Mouse (Mus musculus) B cell, adult 2 months (primary cell): ENCODE data around the gene Nrbf2.

ENCODE experiments used
- DNase-seq, 2 experiments: peaks; one replicate each; pipeline ENCODE4 v3.0.0; 2022

Gene Nrbf2

GRCm38 (mm10) chr10:67291087-67291486, 6.0 kb upstream of the Nrbf2 start:
- no peak for DNase-seq

- DNase-seq, result no peak
Observed at GRCm38 (mm10) chr10:67290622-67291021, 5.5 kb upstream of the Nrbf2 start.

GRCm38 (mm10) chr10:67287877-67288276, 2.8 kb upstream of the Nrbf2 start:
- DNase-seq, result peak in 1 of 2 experiments; percentile 18

GRCm38 (mm10) chr10:67284761-67285175, 337 bp downstream of the Nrbf2 start:
- DNase-seq, result peak in 1 of 2 experiments; percentile 57

- no peak for DNase-seq
Observed at GRCm38 (mm10) chr10:67284311-67284710, 794 bp downstream of the Nrbf2 start.

DNA sequence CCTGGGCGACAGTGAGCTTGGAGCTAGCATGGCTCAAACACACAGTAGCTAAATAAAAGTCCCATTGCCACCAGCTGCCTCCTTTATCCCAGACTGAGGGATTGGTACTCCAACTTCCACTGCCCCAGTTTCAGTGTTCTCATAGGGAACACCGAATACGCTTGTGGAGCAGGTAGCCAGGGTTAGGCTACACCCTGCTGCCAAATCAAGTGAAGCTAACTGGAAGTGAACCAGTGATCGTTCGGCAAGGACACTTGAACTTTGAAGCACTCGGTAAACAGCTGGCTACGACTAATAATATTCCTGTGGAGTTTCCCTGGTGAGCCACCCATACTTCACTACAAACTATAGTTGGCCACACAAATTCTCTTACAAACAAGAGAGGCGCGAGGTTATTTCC, 1.6 kb downstream of the Nrbf2 start:
- DNase-seq, result no peak

- no peak for DNase-seq
Observed at GRCm38 (mm10) chr10:67282531-67282930, 2.6 kb downstream of the Nrbf2 start.

GRCm38 (mm10) chr10:67281852-67282251, 3.3 kb downstream of the Nrbf2 start:
- DNase-seq, result no peak

GRCm38 (mm10) chr10:67275916-67276315, 9.2 kb downstream of the Nrbf2 start:
- no peak for DNase-seq

DNA sequence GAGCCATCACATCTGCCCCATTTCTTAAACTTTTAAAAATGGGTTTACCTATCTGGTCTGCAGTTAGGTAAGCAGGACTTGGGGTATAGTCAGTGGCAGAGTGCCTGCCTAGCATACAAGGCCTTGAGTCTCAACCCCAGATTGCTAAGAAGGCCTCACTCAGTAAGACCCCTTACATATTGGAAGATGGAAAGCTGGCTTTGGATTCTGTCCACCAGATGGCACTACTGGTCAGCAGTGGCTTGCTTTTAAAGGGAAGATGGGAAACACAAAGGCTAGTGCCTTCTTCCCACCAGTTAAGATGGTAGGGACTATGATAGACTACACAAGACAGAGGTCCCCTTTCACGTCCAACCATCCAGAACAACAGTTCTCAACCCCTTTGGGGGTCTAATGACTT, 20.3 kb downstream of the Nrbf2 start:
- DNase-seq, result peak; percentile 48 to 51

GRCm38 (mm10) chr10:67253115-67253514, 32.0 kb downstream of the Nrbf2 start:
- no peak for DNase-seq

DNA sequence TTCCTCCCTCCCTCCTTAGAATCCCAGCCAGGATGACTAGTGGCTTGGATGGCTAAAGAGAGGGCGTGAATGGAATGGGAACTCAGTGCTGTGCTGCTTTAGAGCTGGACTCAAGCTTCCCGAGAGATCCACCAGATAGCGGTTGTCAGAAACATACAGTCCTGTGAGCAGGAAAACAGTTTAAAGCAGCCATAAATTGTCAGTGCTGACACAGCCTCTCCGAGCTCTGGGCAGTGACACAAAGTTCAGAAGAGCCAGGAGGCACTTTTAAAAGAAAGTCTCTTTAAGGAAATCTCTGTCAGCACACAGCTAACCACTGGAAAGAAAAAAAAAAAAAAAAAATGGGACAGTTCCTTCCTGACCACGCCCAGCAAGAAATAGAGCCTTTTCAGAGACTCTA, 32.8 kb downstream of the Nrbf2 start:
- DNase-seq, result no peak

DNA sequence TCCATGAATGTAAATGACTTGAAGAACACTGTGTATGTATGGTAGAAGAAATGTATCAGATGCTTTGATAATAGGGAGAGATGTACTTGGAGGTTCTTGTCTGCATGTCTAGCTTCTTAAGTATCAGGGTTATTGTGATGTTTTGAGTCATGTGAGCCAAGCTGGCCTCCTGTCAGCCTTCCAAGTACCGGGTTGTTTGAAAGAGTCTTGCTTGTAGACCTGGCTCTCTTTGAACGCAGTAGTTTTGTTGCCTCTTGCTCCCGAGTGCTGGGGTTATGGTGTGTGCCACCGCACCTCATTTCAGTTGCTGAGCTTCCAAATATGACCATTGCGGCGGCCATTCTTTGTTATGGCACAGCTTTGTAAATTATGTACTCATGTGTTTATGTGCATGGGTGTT, 34.3 kb downstream of the Nrbf2 start:
- DNase-seq, result no peak

GRCm38 (mm10) chr10:67249486-67249885, 35.6 kb downstream of the Nrbf2 start:
- no peak for DNase-seq

DNA sequence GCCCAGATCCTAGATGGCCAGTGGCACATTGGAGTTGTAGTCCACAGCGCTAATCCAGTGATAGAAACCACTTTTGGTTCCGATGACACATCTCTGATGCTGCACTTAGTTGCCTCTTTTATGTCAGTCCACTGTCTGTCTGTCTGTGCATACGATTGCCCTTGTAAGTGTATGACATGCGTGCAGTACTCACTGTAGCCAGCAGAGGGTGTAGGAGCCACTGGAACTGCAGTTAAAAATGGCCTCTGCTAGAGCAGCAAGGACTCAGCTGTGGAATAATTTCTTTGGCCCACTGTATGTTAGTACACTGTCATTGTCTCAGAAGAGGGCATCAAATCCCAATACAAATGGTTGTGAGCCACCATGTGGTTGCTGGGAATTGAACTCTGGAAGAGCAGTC, 38.0 kb downstream of the Nrbf2 start:
- DNase-seq, result peak; percentile 79

- DNase-seq, result no peak
Observed at GRCm38 (mm10) chr10:67230439-67230838, 54.7 kb downstream of the Nrbf2 start.

DNA sequence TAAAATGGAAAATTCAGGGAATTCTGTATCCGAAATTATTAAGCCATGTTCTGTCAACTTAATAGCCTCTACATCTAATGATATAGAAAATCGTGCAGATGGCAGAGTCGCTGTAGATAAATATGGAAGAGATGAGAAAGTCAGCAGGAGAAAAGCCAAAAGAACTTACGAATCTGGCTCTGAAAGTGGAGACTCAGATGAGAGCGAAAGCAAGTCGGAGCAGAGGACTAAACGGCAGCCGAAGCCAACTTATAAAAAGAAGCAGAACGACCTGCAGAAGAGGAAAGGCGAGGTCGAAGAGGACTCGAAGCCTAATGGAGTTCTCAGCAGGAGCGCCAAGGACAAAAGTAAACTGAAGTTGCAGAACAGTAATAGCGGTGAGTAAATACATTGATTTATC, 58.6 kb downstream of the Nrbf2 start:
- DNase-seq, result no peak

GRCm38 (mm10) chr10:67226109-67226508, 59.0 kb downstream of the Nrbf2 start:
- DNase-seq, result no peak

DNA sequence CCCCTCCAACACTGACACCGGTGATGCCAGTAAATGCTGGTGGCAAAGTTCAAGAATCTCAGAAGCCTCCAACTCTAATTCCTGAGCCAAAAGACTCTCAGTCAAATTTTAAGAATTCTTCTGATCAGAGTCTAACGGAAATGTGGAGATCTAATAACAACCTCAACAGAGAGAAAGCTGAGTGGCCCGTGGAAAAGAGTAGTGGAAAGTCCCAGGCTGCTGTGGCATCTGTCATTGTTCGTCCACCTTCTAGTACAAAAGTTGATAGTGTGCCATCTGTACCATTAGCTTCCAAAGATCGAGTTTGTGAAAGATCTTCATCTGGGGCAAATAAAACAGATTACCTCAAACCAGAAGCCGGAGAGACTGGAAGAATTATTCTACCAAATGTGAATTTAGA, 59.6 kb downstream of the Nrbf2 start:
- DNase-seq, result no peak

DNA sequence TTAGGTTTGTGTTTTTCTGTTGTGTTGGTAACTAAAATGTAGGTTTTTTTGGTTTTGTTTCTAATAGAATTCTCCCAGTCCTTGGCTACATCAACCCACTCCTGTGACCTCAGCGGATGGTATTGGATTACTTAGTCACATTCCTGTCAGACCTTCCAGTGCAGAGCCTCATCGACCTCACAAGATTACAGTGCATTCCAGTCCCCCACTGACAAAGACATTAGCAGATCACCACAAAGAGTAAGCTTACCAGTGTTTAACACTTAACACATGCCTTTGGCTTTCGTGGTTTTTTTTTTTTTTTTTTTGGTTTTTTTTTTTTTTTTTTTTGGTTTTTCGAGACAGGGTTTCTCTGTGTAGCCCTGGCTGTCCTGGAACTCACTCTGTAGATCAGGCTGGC, 61.2 kb downstream of the Nrbf2 start:
- no peak for DNase-seq

DNA sequence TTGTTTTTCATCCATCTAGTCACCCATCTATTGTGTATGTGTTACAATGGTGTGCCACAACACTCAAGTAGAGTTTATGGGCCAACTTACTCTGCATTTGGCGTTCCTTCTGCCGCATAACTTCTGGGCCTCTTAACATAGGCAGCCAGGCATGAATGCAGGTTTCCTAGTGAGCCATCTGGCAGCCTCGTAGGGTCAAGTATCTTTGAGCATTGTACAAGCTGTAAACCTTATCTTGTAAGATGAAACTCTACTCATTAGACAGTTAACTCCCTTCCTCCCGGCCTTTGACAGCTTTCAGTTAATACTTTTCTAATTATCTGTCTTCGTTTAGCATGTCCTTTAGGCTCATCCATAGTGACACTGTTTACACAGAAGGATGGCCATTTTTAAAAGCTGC, 63.8 kb downstream of the Nrbf2 start:
- no peak for DNase-seq

DNA sequence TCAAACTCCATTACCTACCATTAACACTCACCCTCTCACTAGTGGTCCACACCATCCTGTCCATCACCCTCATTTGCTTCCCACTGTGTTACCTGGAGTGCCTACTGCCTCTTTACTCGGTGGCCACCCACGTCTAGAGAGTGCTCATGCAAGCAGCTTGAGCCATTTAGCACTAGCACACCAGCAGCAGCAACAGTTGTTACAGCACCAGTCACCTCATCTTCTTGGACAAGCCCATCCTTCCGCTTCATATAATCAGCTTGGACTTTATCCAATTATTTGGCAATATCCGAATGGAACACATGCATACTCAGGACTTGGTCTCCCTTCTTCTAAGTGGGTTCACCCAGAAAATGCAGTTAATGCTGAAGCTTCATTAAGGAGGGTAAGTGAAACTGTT, 64.9 kb downstream of the Nrbf2 start:
- no peak for DNase-seq

GRCm38 (mm10) chr10:67218873-67219565, 66.1 kb downstream of the Nrbf2 start:
- DNase-seq, result no peak

GRCm38 (mm10) chr10:67216872-67217271, 68.2 kb downstream of the Nrbf2 start:
- peak in 1 of 2 experiments; percentile 27 for DNase-seq
